Mouse (Mus musculus) midbrain, embryonic 11.5 days (tissue): ENCODE results near the gene Uts2b. TPM values are rescaled to one million over a fixed set of nuclear protein-coding genes. Genes with fewer than 3 reads are reported as not detected.
"Not testable (repeated sequence)": the region's sequence is repeated elsewhere in the genome, so short reads cannot be mapped to it uniquely, and the experiment has no call there.

Experiments used
- ATAC-seq: fragments of 200-750 bp; cut with Nextera tagmentation; 2 replicates; pipeline ENCODE4 v1.8.0; 2017; ENCODE audit warnings: moderate TSS enrichment, moderate library complexity; ENCODE audit not compliant: low FRiP score
- DNase-seq: peaks from one replicate; pipeline ENCODE4 v3.0.0; 2015; ENCODE audit warnings: low spot score; ENCODE audit errors: missing footprints
- H3K27ac ChIP-seq: fragments of 300-500 bp; sonication (generic); 2 replicates; pipeline ENCODE4 v1.5.1; 2014; ENCODE audit warnings: low read depth, low read length
- H3K27me3 ChIP-seq: fragments of 300-500 bp; sonication (generic); 2 replicates; pipeline ENCODE4 v1.6.1; 2014; ENCODE audit warnings: mild to moderate bottlenecking, low read length, moderate library complexity, mixed read lengths; ENCODE audit not compliant: control insufficient read depth, insufficient read depth
- H3K36me3 ChIP-seq: fragments of 300-500 bp; sonication (generic); 2 replicates; pipeline ENCODE4 v1.6.1; 2014; ENCODE audit warnings: mild to moderate bottlenecking, low read length, moderate library complexity, mixed read lengths; ENCODE audit not compliant: control insufficient read depth, insufficient read depth
- H3K4me1 ChIP-seq: fragments of 300-500 bp; sonication (generic); 2 replicates; pipeline ENCODE4 v1.6.1; 2014; ENCODE audit warnings: low read length; ENCODE audit not compliant: control insufficient read depth, insufficient read depth
- H3K4me2 ChIP-seq: fragments of 300-500 bp; sonication (generic); 2 replicates; pipeline ENCODE4 v1.6.1; 2014; ENCODE audit warnings: mild to moderate bottlenecking, moderate library complexity
- H3K4me3 ChIP-seq: fragments of 300-500 bp; sonication (generic); 2 replicates; pipeline ENCODE4 v1.5.1; 2014; ENCODE audit warnings: low read depth, low read length
- H3K9ac ChIP-seq: fragments of 300-500 bp; sonication (generic); 2 replicates; pipeline ENCODE4 v1.6.1; 2014; ENCODE audit warnings: low read length
- H3K9me3 ChIP-seq: fragments of 300-500 bp; sonication (generic); 2 replicates; pipeline ENCODE4 v1.6.1; 2016; ENCODE audit warnings: low read length; ENCODE audit not compliant: control insufficient read depth
- WGBS: fragments of 180-500 bp; shearing (Covaris S2); extraction: QIAGEN DNeasy Blood & Tissue Kit; methylation state at CpG from one replicate; pipeline ENCODE4 v1.1.7; 2014; 5-methylcytosine and 5-hydroxymethylcytosine counted together
- polyA plus RNA-seq: library from polyadenylated mRNA; unstranded; fragments of >200 nt; fragmentation: Nextera tagmentation; extraction: Ambion mirVana; gene quantifications from 2 replicates; pipeline ENCODE4 v1.2.1, GENCODE M21; 2014

Uts2b gene
- polyA plus RNA-seq, 1 experiment from 2014 or later, result not detected

DNA sequence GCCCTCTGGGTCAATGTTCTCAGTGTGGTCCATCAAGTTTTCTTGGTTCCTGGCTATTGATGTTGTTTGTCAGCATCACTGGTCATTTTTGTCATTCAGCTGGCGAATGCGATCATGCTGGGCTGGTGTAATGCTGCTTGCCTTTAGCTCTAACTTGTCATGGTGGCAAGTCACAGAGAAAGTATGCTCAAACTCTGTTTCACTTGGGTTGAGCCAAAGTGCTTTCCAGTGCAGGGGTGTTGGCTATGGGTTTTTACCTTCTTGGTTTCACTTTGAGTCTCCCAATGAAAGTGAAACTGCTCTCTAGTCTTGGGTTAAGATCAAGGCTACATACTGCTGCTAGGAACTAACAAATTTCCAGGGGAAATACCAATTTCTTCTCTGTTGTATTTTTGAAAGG is 20.8 kb downstream of the Uts2b start:
- DNase-seq (no peak), ATAC-seq (no peak)
- Histone ChIP-seq H3K36me3 (no peaks in the 10 kb centered on the region), H3K27me3 (no peaks in the 10 kb centered on the region), H3K9ac (no peak overlapping the region), H3K4me2 (no peak overlapping the region), H3K4me3 (no peak overlapping the region), H3K9me3 (no peaks in the 10 kb centered on the region), H3K27ac (no peak overlapping the region), H3K4me1 (no peaks in the 10 kb centered on the region)
- 93% methylated on average over 2 of the region's 2 CpGs for WGBS

- WGBS, result 68% methylated on average over 1 of the region's 1 CpGs
- H3K27ac ChIP-seq, result no peak overlapping the region
- H3K36me3 ChIP-seq, result no peaks in the 10 kb centered on the region
- ATAC-seq, result no peak
- H3K9ac ChIP-seq, result no peak overlapping the region
- H3K4me2 ChIP-seq, result no peak overlapping the region
- no peaks in the 10 kb centered on the region for H3K4me1 ChIP-seq
- no peak for DNase-seq
- no peaks in the 10 kb centered on the region for H3K9me3 ChIP-seq
- H3K27me3 ChIP-seq, result no peaks in the 10 kb centered on the region
- no peak overlapping the region for H3K4me3 ChIP-seq
Measured at GRCm38 (mm10) chr16:27348359-27348758, 21.7 kb downstream of the Uts2b start.

DNA sequence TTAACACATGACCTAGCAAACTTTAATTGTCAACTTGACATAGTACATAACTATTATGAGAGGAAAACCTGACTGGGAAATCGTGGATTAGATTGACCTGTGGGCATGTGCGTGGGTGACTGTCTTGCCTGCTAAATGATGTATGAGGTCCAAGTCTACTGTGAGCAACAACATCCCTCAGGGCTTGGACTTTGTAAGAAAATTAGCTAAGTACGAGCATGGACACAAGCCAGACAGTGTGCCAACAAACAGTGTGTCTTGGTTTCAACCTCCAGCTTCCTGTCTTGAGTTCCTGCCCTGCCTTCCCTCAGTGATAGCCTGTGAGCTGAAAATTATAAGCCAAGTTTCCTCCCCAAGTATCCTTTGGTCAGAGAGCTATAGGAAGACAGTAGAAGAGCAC is 22.5 kb downstream of the Uts2b start:
- no peak for ATAC-seq
- H3K9me3 ChIP-seq, result no peaks in the 10 kb centered on the region
- H3K9ac ChIP-seq, result no peak overlapping the region
- H3K4me1 ChIP-seq, result no peaks in the 10 kb centered on the region
- H3K36me3 ChIP-seq, result no peaks in the 10 kb centered on the region
- no peak overlapping the region for H3K4me3 ChIP-seq
- H3K4me2 ChIP-seq, result no peak overlapping the region
- DNase-seq, result no peak
- no peak overlapping the region for H3K27ac ChIP-seq
- 81% methylated on average over 3 of the region's 3 CpGs for WGBS
- no peaks in the 10 kb centered on the region for H3K27me3 ChIP-seq

DNA sequence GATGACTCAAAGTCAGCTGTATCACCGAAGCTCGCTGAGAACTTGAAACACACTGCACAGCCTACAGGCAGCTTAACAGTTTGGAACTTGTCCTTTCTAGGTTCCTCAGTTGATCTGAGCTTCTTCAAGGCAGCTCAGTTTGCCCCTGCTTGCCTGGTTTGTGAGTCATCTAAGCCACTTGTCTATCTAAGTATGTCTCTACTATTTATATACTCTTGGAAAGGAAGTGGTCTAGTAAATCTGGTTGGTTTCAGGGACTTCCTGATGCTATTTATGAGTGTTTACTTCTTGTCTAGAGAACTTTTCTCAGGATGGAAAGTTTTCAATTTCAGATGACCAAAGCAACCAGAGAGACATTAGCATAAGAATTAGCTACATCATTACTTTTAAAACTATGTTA is 43.6 kb downstream of the Uts2b start:
- no peak overlapping the region for H3K4me2 ChIP-seq
- WGBS, result 100% methylated on average over 2 of the region's 2 CpGs
- H3K9me3 ChIP-seq, result no peaks in the 10 kb centered on the region
- H3K9ac ChIP-seq, result no peak overlapping the region
- H3K4me1 ChIP-seq, result no peaks in the 10 kb centered on the region
- H3K27me3 ChIP-seq, result no peaks in the 10 kb centered on the region
- DNase-seq (no peak), ATAC-seq (no peak)
- no peaks in the 10 kb centered on the region for H3K36me3 ChIP-seq
- H3K4me3 ChIP-seq, result no peak overlapping the region
- H3K27ac ChIP-seq, result no peak overlapping the region

DNA sequence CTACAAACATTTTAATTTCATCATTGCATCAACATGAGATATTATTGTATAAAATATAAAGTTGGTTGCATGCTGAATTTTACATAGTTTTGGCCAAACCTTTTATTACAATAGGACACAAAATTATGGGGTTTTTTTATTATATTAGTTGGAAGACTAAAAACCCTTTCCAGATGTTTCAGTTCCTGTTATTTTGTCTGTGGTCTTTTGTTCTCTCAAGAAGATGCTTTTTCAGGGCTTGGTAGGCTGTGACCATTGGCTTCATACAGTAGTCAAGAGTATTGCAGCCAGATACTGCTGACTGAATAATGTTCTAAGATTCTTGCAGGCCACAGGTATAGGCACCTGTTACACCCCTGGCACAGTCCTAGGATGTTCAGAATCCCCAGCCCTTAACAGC is 48.0 kb downstream of the Uts2b start:
- ATAC-seq (no peak), DNase-seq (no peak)
- Histone ChIP-seq H3K36me3 (no peaks in the 10 kb centered on the region), H3K27me3 (no peaks in the 10 kb centered on the region), H3K4me2 (no peak overlapping the region), H3K4me1 (no peaks in the 10 kb centered on the region), H3K9ac (no peak overlapping the region), H3K4me3 (no peak overlapping the region), H3K9me3 (no peaks in the 10 kb centered on the region), H3K27ac (no peak overlapping the region)

GRCm38 (mm10) chr16:27319099-27319498 is 50.9 kb downstream of the Uts2b start:
- no peak for ATAC-seq
- H3K36me3 ChIP-seq, result no peaks in the 10 kb centered on the region
- H3K4me1 ChIP-seq, result no peaks in the 10 kb centered on the region

GRCm38 (mm10) chr16:27307189-27307588 is 62.9 kb downstream of the Uts2b start, which contains the start of gene Ostn:
Gene Ostn, plus strand, starts transcription at chr16:27307489.
- H3K9me3 ChIP-seq, H3K4me1 ChIP-seq, H3K27ac ChIP-seq, H3K27me3 ChIP-seq, ATAC-seq, DNase-seq, H3K36me3 ChIP-seq, H3K4me2 ChIP-seq, H3K4me3 ChIP-seq, H3K9ac ChIP-seq: not testable (repeated sequence)
- 84% methylated on average over 4 of the region's 4 CpGs for WGBS

More at GRCm38 (mm10) chr16:27319099-27319498, 50.9 kb downstream of the Uts2b start:
- no peaks in the 10 kb centered on the region for H3K27me3 ChIP-seq
- H3K4me3 ChIP-seq, result no peak overlapping the region
- H3K27ac ChIP-seq, result no peak overlapping the region
- 85% methylated on average over 1 of the region's 1 CpGs for WGBS
- H3K9ac ChIP-seq, result no peak overlapping the region
- H3K9me3 ChIP-seq, result no peaks in the 10 kb centered on the region
- DNase-seq, result no peak
- H3K4me2 ChIP-seq, result no peak overlapping the region

Other genes with a start within 250 kb of the Uts2b start
- not detected in 2 replicates for gene Ostn, start 62.8 kb downstream of the Uts2b start, polyA plus RNA-seq
- gene Ccdc50, start 18.6 kb upstream of the Uts2b start, polyA plus RNA-seq, result 74.9 and 77.1 TPM in 2 replicates